ENCODE assay signal across 9 mouse cellular contexts in the genomic region with DNA sequence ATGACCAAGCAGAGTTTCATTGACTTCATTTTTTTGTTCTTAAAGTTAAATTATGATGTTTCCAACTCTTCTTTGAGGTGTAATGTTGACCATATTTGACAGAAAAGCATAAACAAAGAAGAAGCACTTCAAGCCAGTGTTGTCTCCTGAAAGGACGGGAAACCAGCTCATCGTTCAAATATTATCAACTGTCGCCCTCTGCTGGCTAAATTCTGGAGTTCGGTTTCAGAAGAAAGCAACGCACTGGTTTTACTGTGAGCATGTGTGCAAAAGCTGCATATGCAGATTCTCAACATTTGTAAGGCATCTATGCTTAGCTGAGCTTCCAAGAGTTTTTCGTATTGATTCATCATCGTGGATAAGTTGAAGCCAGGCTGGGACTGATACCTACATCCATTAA.
A peak's percentile ranks its signal among the peaks of the same experiment; 100 is the strongest.
DNase-seq lines count a peak whose midpoint lies in the region; ATAC-seq and TF ChIP-seq lines count a peak whose summit lies in the region.
"Had no signal": no experiment of that assay in that cellular context is flagged by ENCODE, and none has a peak within 500 bp of the region (broad histone marks: within the 10 kb centered on the region; RNA-seq: fewer than 3 reads in every experiment).

No protein-coding gene starts in this region.

- intact Hi-C loops in heart, adult 2 months (cut with DNase I): loop anchor here (2.0 to 10.0 kb wide), 6 partner anchors 210 to 1795 kb away; partner anchors contain the start of gene Jag1

- TF ChIP-seq EP300 in heart, adult 2 months (IDR thresholded peaks at IDR 0.05; ENCODE audit: insufficient read depth, low read depth, low read length): no peak

- H3K9ac ChIP-seq in heart, adult 2 months (ENCODE audit: low read depth, low read length): no peak overlapping the region
- H3K9ac ChIP-seq in heart, embryonic 12.5 days: no peak overlapping the region

- H3K27ac ChIP-seq in heart, adult 2 months: no peak overlapping the region
- H3K27ac ChIP-seq in heart, embryonic 12.5 days (ENCODE audit: poor library complexity, severe bottlenecking): no peak overlapping the region

- no peak overlapping the region for H3K4me3 ChIP-seq in heart, adult 2 months
- H3K4me3 ChIP-seq in heart, embryonic 12.5 days: no peak overlapping the region

- no peak for TF ChIP-seq POLR2A in heart, adult 2 months (IDR thresholded peaks at IDR 0.05; ENCODE audit: insufficient read depth, low read depth, low read length)

- no peaks in the 10 kb centered on the region for H3K27me3 ChIP-seq in heart, adult 2 months (ENCODE audit: control insufficient read depth, insufficient read depth, low read length)
- H3K27me3 ChIP-seq in heart, embryonic 12.5 days (replicated peaks): no peaks in the 10 kb centered on the region

- H3K36me3 ChIP-seq in heart, adult 2 months (ENCODE audit: control insufficient read depth, insufficient read depth, low read length): no peaks in the 10 kb centered on the region
- H3K36me3 ChIP-seq in heart, embryonic 12.5 days: no peaks in the 10 kb centered on the region
- H3K36me3 ChIP-seq: G1E had no signal

- WGBS in heart, adult 2 months: 5% methylated on average over 7 of the region's 7 CpGs
- WGBS in heart, embryonic 12.5 days: 5% methylated on average over 7 of the region's 7 CpGs

- H3K79me2 ChIP-seq in heart, adult 2 months (replicated peaks; ENCODE audit: control insufficient read depth, insufficient read depth, low read length): no peaks in the 10 kb centered on the region

- no peaks in the 10 kb centered on the region for H3K9me3 ChIP-seq in heart, embryonic 12.5 days (replicated peaks)
- H3K9me3 ChIP-seq: G1E had no signal

- peak; percentile 88 for TF ChIP-seq CTCF in heart, adult 2 months (IDR thresholded peaks at IDR 0.05)

- no peak overlapping the region for H3K4me2 ChIP-seq in heart, embryonic 12.5 days

- peak; percentile 50 to 64 for DNase-seq in heart, adult 2 months
- DNase-seq in cerebellum, adult 8-10 months: peak; percentile 71
- DNase-seq in frontal cortex, postnatal 14 days (ENCODE audit: low spot score in 2 of 2): peak; percentile 38 to 85
- DNase-seq in hindlimb bud, embryonic 11.5 days (ENCODE audit: extremely low spot score, low read depth, low spot score): peak; percentile 77
- DNase-seq in left cerebral cortex, adult 8-10 months (ENCODE audit: low spot score in 2 of 2): peak; percentile 47 to 63
- peak; percentile 84 for DNase-seq in mesoderm, embryonic 11.5 days (ENCODE audit: low read depth, low spot score)
- DNase-seq in skeletal muscle tissue, adult 2 months (ENCODE audit: low read depth, low spot score): peak; percentile 57

- no peak for ATAC-seq in heart, embryonic 12.5 days (ENCODE audit: insufficient number of reproducible peaks, low FRiP score)

- peaks cover 2% of the 10 kb centered on the region for H3K4me1 ChIP-seq in heart, adult 2 months (ENCODE audit: control insufficient read depth, insufficient read depth, low read length)
- peaks cover 11% of the 10 kb centered on the region for H3K4me1 ChIP-seq in heart, embryonic 12.5 days (replicated peaks)
